Mouse (Mus musculus) kidney, embryonic 16.5 days (tissue): ENCODE data around the gene Rnf38. TPM values are rescaled to one million over a fixed set of nuclear protein-coding genes. Genes with fewer than 3 reads are reported as not detected.
A peak's percentile ranks its signal among the peaks of the same experiment; 100 is the strongest.

Experiments
- ATAC-seq: fragments of 200-750 bp; cut with Nextera tagmentation; 2 replicates; pipeline ENCODE4 v1.8.0; 2017; ENCODE audit warnings: moderate TSS enrichment; ENCODE audit not compliant: low FRiP score, low TSS enrichment
- H3K27ac ChIP-seq: fragments of 300-500 bp; sonication (generic); 2 replicates; pipeline ENCODE4 v1.5.1; 2014; ENCODE audit warnings: low read length
- H3K27me3 ChIP-seq: fragments of 300-500 bp; sonication (generic); 2 replicates; pipeline ENCODE4 v1.6.1; 2014; ENCODE audit warnings: low read length, control low read depth, mixed read lengths; ENCODE audit not compliant: insufficient read depth
- H3K36me3 ChIP-seq: fragments of 300-500 bp; sonication (generic); 2 replicates; pipeline ENCODE4 v1.6.1; 2014; ENCODE audit warnings: low read length, control low read depth, mixed read lengths; ENCODE audit not compliant: insufficient read depth
- H3K4me1 ChIP-seq: fragments of 300-500 bp; sonication (generic); 2 replicates; pipeline ENCODE4 v1.6.1; 2014; ENCODE audit warnings: low read length, control low read depth, mixed read lengths; ENCODE audit not compliant: insufficient read depth
- H3K4me2 ChIP-seq: fragments of 300-500 bp; sonication (generic); replicated peaks from 2 replicates; pipeline ENCODE4 v1.6.1; 2014; ENCODE audit warnings: low read depth, low read length
- H3K4me3 ChIP-seq: fragments of 300-500 bp; sonication (generic); 2 replicates; pipeline ENCODE4 v1.5.1; 2014; ENCODE audit warnings: mild to moderate bottlenecking, low read length
- H3K9ac ChIP-seq: fragments of 300-500 bp; sonication (generic); replicated peaks from 2 replicates; pipeline ENCODE4 v1.6.1; 2014; ENCODE audit warnings: low read length
- H3K9me3 ChIP-seq: fragments of 300-500 bp; sonication (generic); 2 replicates; pipeline ENCODE4 v1.6.1; 2016; ENCODE audit warnings: low read length, control low read depth
- WGBS: fragments of 180-500 bp; shearing (Covaris S2); extraction: QIAGEN DNeasy Blood & Tissue Kit; methylation state at CpG from one replicate; pipeline ENCODE4 v1.1.7; 2014; 5-methylcytosine and 5-hydroxymethylcytosine counted together
- microRNA-seq: library from miRNA; unstranded; fragments of <30 nt; microRNA quantifications from one replicate; pipeline ENCODE4, GENCODE M21; 2016
- polyA plus RNA-seq: library from polyadenylated mRNA; unstranded; fragments of >200 nt; fragmentation: Nextera tagmentation; extraction: Ambion mirVana; gene quantifications from 2 replicates; pipeline ENCODE4 v1.2.1, GENCODE M21; 2015

Rnf38 gene
- polyA plus RNA-seq, 1 experiment from 2014 or later = 20.2 TPM

DNA sequence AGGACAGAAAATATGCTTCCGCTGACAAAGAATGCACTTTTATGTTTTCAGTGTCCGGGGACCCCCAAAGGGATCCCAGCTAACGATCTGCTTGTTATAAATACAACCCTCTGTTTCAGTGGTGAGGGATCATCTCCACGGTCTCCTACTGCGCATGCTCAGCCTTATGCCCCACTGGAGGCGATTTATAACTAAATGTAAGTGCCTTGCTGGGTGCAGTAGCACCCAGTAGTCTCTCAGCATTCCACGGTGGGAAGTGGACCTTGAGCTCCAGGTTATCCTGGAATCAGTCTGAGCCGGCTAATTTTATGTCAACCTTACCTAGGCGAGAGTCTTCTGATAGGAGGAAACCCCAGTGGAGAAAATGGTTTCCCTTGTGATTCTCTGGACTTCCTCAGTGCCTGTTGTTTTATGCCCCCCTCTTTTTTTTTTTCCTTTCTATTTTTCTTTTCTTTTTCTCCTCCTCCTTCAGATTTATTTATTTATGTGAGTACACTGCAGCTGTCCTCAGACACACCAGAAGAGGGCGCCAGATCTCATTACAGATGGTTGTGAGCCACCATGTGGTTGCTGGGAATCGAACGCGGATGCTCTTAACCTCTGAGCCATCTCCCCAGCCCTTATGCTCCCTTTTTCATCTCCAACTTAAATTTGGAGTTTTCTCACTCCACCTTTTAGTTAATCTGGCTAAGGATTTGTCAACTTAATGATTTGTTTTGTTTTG, 148.8 kb downstream of the Rnf38 start:
- no peak for ATAC-seq
- 80% methylated on average over 13 of the region's 13 CpGs for WGBS
- 0 out of 2 replicates have a peak overlapping the region, but pooled peaks have one; percentile 15 for H3K4me3 ChIP-seq
- peak overlapping the region; percentile 51 for H3K4me2 ChIP-seq
- H3K9ac ChIP-seq = no peak overlapping the region
- no peak overlapping the region for H3K27ac ChIP-seq
- no peaks in the 10 kb centered on the region for H3K36me3 ChIP-seq
- no peaks in the 10 kb centered on the region for H3K9me3 ChIP-seq
- no peaks in the 10 kb centered on the region; the same call in 1 of the 2 replicates for H3K27me3 ChIP-seq
- peaks cover 10% of the 10 kb centered on the region for H3K4me1 ChIP-seq

DNA sequence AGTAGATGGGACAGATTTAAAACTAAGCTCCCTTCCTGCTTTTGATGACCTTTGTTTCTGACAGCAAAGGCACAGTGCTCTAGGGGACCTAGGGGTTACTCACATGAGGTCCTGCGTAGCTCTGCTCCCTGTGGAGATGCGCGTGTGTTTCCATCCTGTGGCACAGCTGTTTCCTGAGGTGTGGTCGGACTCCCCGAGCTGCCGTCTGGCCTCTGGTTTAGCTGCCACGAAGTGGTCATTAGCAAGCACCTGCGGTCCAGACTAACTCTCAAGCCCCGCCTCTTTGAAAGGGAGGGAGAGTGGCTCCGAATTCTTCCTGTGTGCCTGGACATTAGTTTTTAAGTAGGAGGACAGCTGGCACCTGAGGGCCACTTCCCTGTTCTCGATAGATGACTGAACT, 149.6 kb downstream of the Rnf38 start, which contains the start of gene Gne:
Gene Gne (minus strand): TSS at position 233 of the 400 bp plus-strand sequence.
- Histone ChIP-seq H3K4me2 (peak within 1 kb of the TSS; percentile 51), H3K9me3 (no peaks in the 10 kb centered on the region), H3K27me3 (no peaks in the 10 kb centered on the region; the same call in 1 of the 2 replicates), H3K4me3 (peak within 1 kb of the TSS; percentile 15), H3K27ac (no peak within 1 kb of the TSS), H3K36me3 (no peaks in the 10 kb centered on the region), H3K4me1 (peaks cover 10% of the 10 kb centered on the region), H3K9ac (peak within 1 kb of the TSS; percentile 51)
- 6% methylated on average over 11 of the region's 11 CpGs for WGBS
- no peak; the same call in 1 of the 2 replicates for ATAC-seq

DNA sequence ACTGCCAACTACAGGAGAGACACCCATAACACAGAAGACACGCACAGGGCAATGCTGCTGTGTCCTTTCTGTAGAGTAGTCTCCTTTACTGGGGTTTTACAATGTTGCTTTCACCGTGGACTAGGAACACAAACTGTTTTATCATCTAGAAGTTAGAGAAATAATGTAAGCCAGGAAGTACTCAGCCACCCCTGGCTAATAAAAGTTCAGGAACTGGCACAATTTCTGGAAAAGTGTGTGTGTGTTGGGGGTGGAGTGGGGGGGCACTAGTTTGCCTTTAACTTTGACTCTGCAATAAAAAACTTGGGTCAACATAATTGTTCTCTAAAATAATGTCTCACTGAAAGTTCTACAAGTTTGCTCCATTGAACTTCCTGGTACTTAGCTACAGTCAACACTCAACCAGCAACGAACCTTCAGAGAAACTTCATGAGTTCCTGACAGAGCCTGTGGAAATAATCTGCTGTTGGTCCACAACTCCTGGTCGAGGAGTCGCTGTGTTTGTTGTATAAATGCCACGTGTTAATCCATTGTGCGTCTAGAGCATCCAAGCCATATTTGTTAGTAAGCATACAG, 155.1 kb downstream of the Rnf38 start:
- no peak for ATAC-seq

More for the DNA sequence above, 155.1 kb downstream of the Rnf38 start:
- Histone ChIP-seq H3K9ac (no peak overlapping the region), H3K27me3 (no peaks in the 10 kb centered on the region), H3K4me1 (no peaks in the 10 kb centered on the region), H3K27ac (no peak overlapping the region), H3K4me3 (no peak overlapping the region), H3K9me3 (no peaks in the 10 kb centered on the region), H3K4me2 (no peak overlapping the region), H3K36me3 (no peaks in the 10 kb centered on the region)
- 84% methylated on average over 7 of the region's 7 CpGs for WGBS

Small RNA genes lying within 50 kb of the gene (microRNA-seq; reads per million reads assigned to microRNA genes)
- gene Mir5106 = not detected

Other genes starting within 250 kb of the Rnf38 start
- 225 and 232 TPM in 2 replicates for gene Clta, start 229.3 kb downstream of the Rnf38 start, polyA plus RNA-seq
- gene Gne, start 149.6 kb downstream of the Rnf38 start, polyA plus RNA-seq = 26.4 and 26.6 TPM in 2 replicates
- 45.2 and 48.5 TPM in 2 replicates for gene Melk, start 67.1 kb upstream of the Rnf38 start, polyA plus RNA-seq